Mouse (Mus musculus) lung, adult 2 months (tissue): ENCODE results near the gene Pigs.

Experiments
- CTCF ChIP-seq: fragments of 200-500 bp; IDR thresholded peaks from 2 replicates; pipeline ENCODE4 v1.5.1; 2011; ENCODE audit warnings: mild to moderate bottlenecking, low read length, control low read depth; ENCODE audit not compliant: insufficient read depth
- POLR2A ChIP-seq: fragments of 200-500 bp; IDR thresholded peaks from 2 replicates; pipeline ENCODE4 v1.6.1; 2011; ENCODE audit warnings: low read depth, mild to moderate bottlenecking, control low read depth, low read length, borderline replicate concordance; ENCODE audit errors: extremely low read depth

- TF ChIP-seq POLR2A, result no peak
- no peak for TF ChIP-seq CTCF
Measured at GRCm38 (mm10) chr11:78344328-78344889, 16.2 kb downstream of the Pigs start.
